In genomic region chr13:107618796-107619429, GRCm38 (mm10) we compare ENCODE assay signal across 12 mouse cellular contexts.
DNase-seq lines count a peak whose midpoint lies in the region; ATAC-seq and TF ChIP-seq lines count a peak whose summit lies in the region.
"Had no signal": no experiment of that assay in that cellular context is flagged by ENCODE, and none has a peak within 500 bp of the region (broad histone marks: within the 10 kb centered on the region; RNA-seq: fewer than 3 reads in every experiment).

No protein-coding gene starts in this region.

- no peak for DNase-seq in heart, postnatal 36 days
- DNase-seq in liver, embryonic 14.5 days (ENCODE audit: low read depth in 3 of 3, low spot score in 3 of 3) = no peak
- DNase-seq in layer of hippocampus, adult 18-20 months (ENCODE audit: low spot score in 2 of 2) = no peak
- DNase-seq in gastrocnemius, adult 2 months = no peak
- DNase-seq: cerebellum, postnatal 36 days; kidney, adult 9 months; right cerebral cortex, postnatal 14 days had no signal

- H3K27me3 ChIP-seq in heart, embryonic 11.5 days (ENCODE audit: control insufficient read depth, insufficient read depth, low read length) = 0 out of 2 replicates have a peak, but pooled peaks cover 4% of the 10 kb centered on the region
- H3K27me3 ChIP-seq in megakaryocyte, embryonic 14.5 days (replicated peaks) = no peaks in the 10 kb centered on the region
- no peaks in the 10 kb centered on the region for H3K27me3 ChIP-seq in liver, embryonic 14.5 days (ENCODE audit: control insufficient read depth, insufficient read depth, low read length)
- H3K27me3 ChIP-seq in neural tube, embryonic 15.5 days (replicated peaks) = no peaks in the 10 kb centered on the region
- H3K27me3 ChIP-seq: Patski had no signal

- 55% methylated on average over 15 of the region's 15 CpGs for WGBS in heart, embryonic 11.5 days (ENCODE audit: insufficient replicate concordance)
- WGBS in liver, embryonic 14.5 days (ENCODE audit: insufficient replicate concordance) = 47% methylated on average over 15 of the region's 15 CpGs
- 20% methylated on average over 15 of the region's 15 CpGs for WGBS in neural tube, embryonic 15.5 days

- no peaks in the 10 kb centered on the region for H3K36me3 ChIP-seq in heart, embryonic 11.5 days (ENCODE audit: control insufficient read depth, insufficient read depth, low read length)
- no peaks in the 10 kb centered on the region for H3K36me3 ChIP-seq in megakaryocyte, embryonic 14.5 days (replicated peaks; ENCODE audit: low read length)
- H3K36me3 ChIP-seq in liver, embryonic 14.5 days (replicated peaks; ENCODE audit: control insufficient read depth, insufficient read depth, low read depth) = no peaks in the 10 kb centered on the region
- no peaks in the 10 kb centered on the region for H3K36me3 ChIP-seq in neural tube, embryonic 15.5 days

- H3K4me1 ChIP-seq in heart, embryonic 11.5 days (ENCODE audit: control insufficient read depth, insufficient read depth, low read length) = peaks cover 10% of the 10 kb centered on the region
- peaks cover 76% of the 10 kb centered on the region for H3K4me1 ChIP-seq in megakaryocyte, embryonic 14.5 days
- peaks cover 0 to 13% of the 10 kb centered on the region in 2 experiments; a peak in 3 of 4 replicates for H3K4me1 ChIP-seq in liver, embryonic 14.5 days (replicated peaks; ENCODE audit: control insufficient read depth in 2 of 2, insufficient read depth in 2 of 2, low read length in 1 of 2)
- H3K4me1 ChIP-seq in neural tube, embryonic 15.5 days = peaks cover 29% of the 10 kb centered on the region

- no peak for TF ChIP-seq CTCF in liver, embryonic 14.5 days (IDR thresholded peaks at IDR 0.05; ENCODE audit: low read depth)
- no peak for TF ChIP-seq CTCF in gastrocnemius, adult 2 months (IDR thresholded peaks at IDR 0.05)

- no peak for ATAC-seq in heart, embryonic 11.5 days (replicated peaks; ENCODE audit: insufficient number of reproducible peaks, low FRiP score, low TSS enrichment)
- ATAC-seq in megakaryocyte, adult 5-6 weeks (ENCODE audit: poor library complexity, severe bottlenecking) = no peak; the same call in 1 of the 2 replicates
- peak; percentile 9; the same call in 1 of the 2 replicates for ATAC-seq in liver, embryonic 14.5 days (ENCODE audit: insufficient read depth)
- ATAC-seq in neural tube, embryonic 15.5 days (ENCODE audit: low FRiP score) = peak; percentile 32; the same call in 1 of the 2 replicates
- ATAC-seq: Patski had no signal

- H3K9me3 ChIP-seq in heart, embryonic 11.5 days (replicated peaks; ENCODE audit: control insufficient read depth, low read length) = no peaks in the 10 kb centered on the region
- no peaks in the 10 kb centered on the region for H3K9me3 ChIP-seq in megakaryocyte, embryonic 14.5 days
- no peaks in the 10 kb centered on the region for H3K9me3 ChIP-seq in liver, embryonic 14.5 days (ENCODE audit: control insufficient read depth, low read length)
- no peaks in the 10 kb centered on the region for H3K9me3 ChIP-seq in neural tube, embryonic 15.5 days (replicated peaks)

- TF ChIP-seq EP300 in liver, embryonic 14.5 days (IDR thresholded peaks at IDR 0.05; ENCODE audit: low read depth) = no peak

- peak overlapping the region; percentile 44 for H3K4me2 ChIP-seq in heart, embryonic 11.5 days
- peak overlapping the region; percentile 44 for H3K4me2 ChIP-seq in liver, embryonic 14.5 days (ENCODE audit: low read depth)
- no peak overlapping the region for H3K4me2 ChIP-seq in neural tube, embryonic 15.5 days

- no peak overlapping the region for H3K4me3 ChIP-seq in heart, embryonic 11.5 days (ENCODE audit: low read depth, low read length)
- H3K4me3 ChIP-seq in megakaryocyte, embryonic 14.5 days (replicated peaks) = peak overlapping the region; percentile 89
- H3K4me3 ChIP-seq in liver, embryonic 14.5 days (ENCODE audit: insufficient read depth in 1 of 2, low read depth in 2 of 2, low read length in 2 of 2) = no peak overlapping the region
- H3K4me3 ChIP-seq in neural tube, embryonic 15.5 days (replicated peaks) = no peak overlapping the region
- no peak overlapping the region for H3K4me3 ChIP-seq in gastrocnemius, adult 2 months

- H3K27ac ChIP-seq in heart, embryonic 11.5 days (ENCODE audit: low read depth, low read length) = no peak overlapping the region
- no peak overlapping the region for H3K27ac ChIP-seq in liver, embryonic 14.5 days
- no peak overlapping the region for H3K27ac ChIP-seq in neural tube, embryonic 15.5 days (replicated peaks)
- no peak overlapping the region for H3K27ac ChIP-seq in gastrocnemius, adult 2 months

- intact Hi-C loops in heart, postnatal 36 days (cut with DNase I) = no loop called here
- intact Hi-C loops in gastrocnemius, adult 2 months (cut with DNase I) = loop anchor here (10.0 kb wide), 1 partner anchor 266 kb away; no protein-coding TSS in a partner anchor

- H3K9ac ChIP-seq in heart, embryonic 11.5 days (ENCODE audit: low read depth, low read length) = 0 out of 2 replicates have a peak overlapping the region, but pooled peaks have one; percentile 11
- no peak overlapping the region for H3K9ac ChIP-seq in liver, embryonic 14.5 days (replicated peaks)
- H3K9ac ChIP-seq in neural tube, embryonic 15.5 days (replicated peaks) = no peak overlapping the region

Comparison
In these comparisons a context has a peak if more than half of its experiments do, and no peak if none do; other contexts are left out.
1. ATAC-seq: peak in liver, embryonic 14.5 days (single experiment) and neural tube, embryonic 15.5 days (single experiment); none in heart, embryonic 11.5 days (single experiment) and megakaryocyte, adult 5-6 weeks (single experiment).